Mouse (Mus musculus) embryonic fibroblast, embryonic 13.5 days (primary cell): ENCODE data around the gene Fam213a.

ENCODE experiments used
- CTCF ChIP-seq: IDR thresholded peaks from 2 replicates; pipeline ENCODE4 v1.5.1; 2011; ENCODE audit warnings: mild to moderate bottlenecking, control low read depth, low read length, moderate library complexity, borderline replicate concordance; ENCODE audit not compliant: insufficient read depth
- POLR2A ChIP-seq: IDR thresholded peaks from 2 replicates; pipeline ENCODE4 v1.6.1; 2011; ENCODE audit warnings: low read depth, mild to moderate bottlenecking, control low read depth, low read length, moderate library complexity

GRCm38 (mm10) chr14:41000801-41001200 lies 12.8 kb downstream of the Fam213a start:
- TF ChIP-seq POLR2A (no peak), CTCF (no peak)
